Mouse (Mus musculus) ZHBTc4 (cell line): Measurements from ENCODE around the gene S100a14.

Experiments
- DNase-seq: peaks from one replicate; pipeline ENCODE4 v3.0.0-alpha.2; 2011; ENCODE audit warnings: low read depth, low spot score

Gene S100a14

DNA sequence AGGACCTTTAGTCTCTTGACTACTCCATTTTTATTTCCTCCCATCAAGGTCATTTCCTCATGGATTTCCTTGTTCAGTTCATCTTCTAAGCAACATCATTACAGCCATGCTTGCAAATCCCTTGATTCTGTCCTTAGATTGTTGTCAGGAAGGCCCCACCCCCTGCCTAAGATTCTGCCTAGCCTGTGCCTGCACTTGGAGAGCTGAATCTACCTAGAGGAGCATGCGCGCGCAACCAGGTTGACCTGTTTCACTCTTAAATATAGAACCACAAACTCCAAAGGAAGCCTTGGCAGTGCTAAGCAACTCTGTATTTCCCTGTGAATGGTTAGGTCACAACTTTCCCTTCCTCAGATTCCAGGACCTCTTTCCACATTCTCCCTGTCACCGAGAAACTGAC lies 8.9 kb upstream of the S100a14 start:
- DNase-seq: peak; percentile 50

DNA sequence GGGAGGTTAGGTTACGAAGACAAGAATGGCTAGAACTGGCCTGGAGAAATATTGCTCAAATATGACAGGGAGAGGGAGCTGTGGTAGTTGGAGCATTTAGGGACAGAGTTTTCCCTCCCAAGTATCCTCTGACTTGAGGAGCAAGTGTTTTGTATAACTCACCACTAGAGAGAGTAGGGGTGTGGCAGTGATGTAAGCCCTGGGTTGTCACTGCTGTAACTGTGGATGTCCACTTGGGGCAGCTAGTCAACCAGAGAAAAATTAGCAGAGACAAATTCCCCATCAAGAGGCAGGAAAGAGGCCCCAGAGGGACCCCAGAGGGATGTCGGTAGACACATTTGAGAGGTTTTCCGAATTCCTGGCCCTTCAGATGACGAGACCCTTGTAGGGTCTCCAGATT lies 1.2 kb upstream of the S100a14 start:
- peak; percentile 89 for DNase-seq

DNA sequence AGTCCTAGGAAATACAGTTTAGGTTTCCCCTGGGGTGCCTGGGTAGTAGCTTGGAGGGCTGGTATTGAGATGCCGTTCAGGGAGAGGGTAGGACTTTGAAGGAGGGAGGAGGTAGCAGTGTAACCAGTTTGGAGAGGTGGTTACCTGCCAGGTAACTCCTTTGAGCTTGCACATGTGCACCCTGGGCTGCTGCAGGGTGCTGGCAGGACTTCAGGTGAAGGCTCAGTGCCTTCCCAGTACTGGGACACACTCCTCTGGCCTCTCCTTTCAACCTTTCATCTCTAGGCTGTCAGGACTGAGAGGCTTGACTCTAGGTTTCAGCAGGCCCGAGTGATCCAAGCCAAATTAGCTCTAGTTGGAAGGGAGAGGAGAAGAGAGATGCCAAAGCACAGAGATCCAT lies 580 bp upstream of the S100a14 start:
- no peak for DNase-seq

DNA sequence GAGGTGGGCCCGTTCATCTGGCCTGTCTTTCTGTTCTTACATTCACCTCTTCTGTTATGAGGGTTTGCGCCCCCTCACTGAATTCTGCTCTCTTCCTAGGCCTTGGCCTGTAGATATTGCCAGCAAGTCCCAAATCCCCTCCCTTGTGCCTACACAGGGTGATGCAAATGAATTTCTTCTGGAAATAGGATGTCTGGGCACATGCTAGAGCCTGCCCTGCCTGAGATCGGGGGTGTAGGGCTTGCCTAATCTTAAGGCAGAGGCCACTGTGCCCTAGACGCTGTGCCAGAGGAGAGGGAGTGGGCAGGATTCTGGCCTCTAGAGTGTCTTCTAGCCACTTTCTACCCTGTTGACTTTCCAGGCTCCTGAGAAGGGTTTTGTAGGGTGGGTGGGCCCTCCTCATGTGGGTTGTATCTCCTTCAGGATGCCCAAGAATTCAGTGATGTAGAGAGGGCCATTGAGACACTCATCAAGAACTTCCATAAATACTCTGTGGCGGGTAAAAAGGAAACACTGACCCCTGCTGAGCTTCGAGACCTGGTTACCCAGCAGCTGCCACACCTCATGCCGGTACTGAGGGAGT lies 726 bp downstream of the S100a14 start:
- no peak for DNase-seq

DNA sequence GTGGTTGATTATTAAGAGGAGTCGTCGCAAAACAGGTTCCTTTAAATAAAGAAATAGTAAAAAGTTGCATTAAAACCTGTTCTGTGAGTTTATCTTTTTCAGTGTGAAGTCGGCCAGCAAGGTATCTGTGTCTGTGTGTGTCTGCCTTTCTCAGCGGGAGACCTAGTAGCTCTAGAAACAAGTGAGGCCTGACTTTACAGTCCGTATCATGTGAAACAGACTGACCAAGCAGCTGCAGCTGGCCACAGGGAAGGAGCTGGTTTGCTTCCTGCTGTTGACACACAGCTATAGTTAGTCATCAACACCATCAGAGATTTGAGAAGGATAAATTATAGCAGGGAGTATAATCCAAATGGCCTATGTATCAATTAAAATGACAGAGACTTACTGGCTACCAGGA lies 5.1 kb downstream of the S100a14 start:
- no peak for DNase-seq

DNA sequence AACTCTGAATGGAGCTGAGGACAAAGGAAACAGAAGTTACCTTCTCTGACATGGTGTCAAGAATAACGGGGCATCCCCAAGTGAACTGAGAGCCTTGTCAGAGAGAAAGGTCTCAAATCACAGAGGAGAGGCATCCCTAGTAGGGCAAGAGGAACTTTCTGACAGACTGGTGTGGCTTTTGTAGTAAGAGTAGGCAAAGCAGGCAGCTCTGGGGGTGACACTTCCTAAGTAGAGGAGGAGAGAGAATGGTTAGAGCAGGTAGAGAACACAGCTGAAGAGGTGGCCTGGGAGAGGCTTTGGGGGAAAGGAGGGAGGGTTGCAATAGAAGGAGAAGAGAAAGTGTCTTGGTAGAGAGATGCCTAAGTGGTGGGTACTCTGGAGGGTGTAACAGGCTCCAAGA lies 8.8 kb downstream of the S100a14 start:
- DNase-seq: no peak

DNA sequence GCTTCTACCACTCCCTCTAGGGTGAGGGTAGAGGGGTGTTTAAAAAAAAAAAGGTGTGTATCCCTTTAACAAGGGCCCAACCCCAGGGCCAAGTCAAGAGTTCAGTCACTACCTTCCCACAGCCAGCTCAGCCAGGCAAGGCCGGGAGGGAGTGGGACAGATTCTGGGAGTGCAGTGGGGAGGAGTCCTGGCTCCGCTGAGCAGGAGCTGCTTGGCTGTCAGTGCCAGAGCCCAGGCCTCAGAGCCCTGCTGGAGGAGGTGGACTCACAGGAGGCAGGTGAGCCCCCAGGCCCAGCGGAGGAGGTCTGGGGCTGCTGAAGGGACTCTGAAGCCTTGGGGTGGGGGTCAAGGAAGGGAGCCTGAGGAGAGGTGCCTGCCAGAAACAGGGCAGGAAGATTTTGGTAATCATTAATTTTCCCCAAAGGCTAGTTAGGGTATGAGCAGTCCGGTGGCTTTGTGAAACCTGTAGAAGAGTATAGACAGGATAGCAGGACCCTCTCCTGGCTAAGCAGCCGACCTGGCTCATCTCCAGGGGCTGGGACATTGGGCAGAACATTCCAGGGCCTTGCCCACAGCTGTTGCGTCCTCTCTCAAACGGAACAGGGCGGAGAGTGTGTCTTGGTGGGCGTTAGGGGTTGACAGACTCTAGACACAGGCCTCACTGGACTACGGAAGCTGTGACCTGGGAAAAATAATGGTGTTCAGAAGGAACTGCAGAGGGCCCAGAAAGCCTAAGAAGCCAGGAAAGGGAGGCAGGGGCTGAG lies 10.7 kb downstream of the S100a14 start, which contains the start of gene S100a16:
Gene S100a16 (plus strand): TSS at position 114 of the 764 bp plus-strand sequence.
- peak; percentile 58 for DNase-seq

DNA sequence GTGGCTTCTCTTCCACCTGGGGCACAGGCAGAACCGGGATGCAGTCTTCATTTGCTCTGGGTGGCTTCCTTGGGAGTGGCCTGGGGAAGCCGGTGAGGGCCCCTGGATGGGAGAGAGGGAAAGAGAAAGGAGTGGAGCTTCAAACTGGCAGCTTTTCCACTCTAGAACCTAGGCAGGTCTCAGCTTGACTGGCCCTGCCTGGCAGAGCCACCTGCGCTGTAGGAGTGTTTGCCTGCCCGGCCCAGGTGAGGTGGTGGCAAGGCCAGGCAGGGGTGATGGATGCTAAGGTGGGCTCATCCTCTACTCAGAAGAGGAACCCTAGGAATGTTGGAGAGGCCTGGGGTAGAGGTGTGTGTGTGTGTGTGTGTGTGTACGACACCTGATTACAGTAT lies 11.2 kb downstream of the S100a14 start:
- DNase-seq: no peak

DNA sequence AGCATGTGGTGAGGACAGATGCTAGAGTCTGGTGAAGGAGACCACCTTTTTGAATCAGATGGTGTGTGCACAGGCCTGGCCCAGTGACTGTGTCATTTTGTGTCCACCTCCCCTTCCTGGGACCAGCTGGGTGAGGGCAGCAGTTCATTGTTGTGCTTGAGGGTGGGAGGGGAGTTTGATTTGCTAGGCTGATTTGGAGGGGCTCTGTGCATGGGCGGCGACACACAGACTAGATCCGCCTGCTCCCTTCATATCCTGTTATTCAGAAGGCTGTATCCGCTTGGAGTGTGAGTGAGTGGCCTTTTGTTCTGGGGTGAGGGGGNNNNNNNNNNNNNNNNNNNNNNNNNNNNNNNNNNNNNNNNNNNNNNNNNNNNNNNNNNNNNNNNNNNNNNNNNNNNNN lies 14.2 kb downstream of the S100a14 start:
- no peak for DNase-seq

DNA sequence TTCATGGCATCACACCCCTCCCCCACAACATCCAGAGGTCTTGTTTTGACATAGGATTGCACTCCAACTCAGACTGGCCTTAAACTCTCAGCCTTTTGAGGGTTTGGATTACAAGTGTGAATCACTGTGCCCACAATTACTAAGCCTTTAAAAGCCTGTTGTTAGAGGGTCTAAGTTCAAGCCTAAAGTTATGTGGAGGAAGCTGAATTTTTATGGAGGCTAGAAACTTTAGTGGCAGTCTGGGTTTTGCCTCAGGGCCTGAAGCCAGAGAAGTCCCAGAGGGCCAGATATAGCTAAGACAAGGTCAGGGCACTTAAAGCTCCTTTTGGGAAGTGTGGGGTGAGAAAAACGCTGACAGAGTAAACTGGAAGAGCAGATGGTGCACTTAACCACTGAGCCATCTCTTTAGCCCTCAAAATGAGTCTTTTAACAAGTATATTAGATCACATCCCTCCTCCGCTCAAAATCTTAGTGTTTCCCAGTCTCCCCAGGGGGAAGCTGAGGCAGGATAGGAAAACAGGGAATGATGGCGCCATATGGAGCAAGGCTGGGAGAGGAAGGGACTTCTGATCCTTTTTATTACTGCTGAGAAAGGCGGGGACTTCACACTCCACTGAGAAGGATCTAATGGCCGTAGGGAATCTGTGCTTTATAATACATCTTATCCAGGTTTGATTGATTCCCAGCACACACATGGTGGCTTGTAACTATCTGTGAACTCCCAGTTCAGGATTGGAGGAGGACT lies 23.2 kb downstream of the S100a14 start:
- DNase-seq: no peak

DNA sequence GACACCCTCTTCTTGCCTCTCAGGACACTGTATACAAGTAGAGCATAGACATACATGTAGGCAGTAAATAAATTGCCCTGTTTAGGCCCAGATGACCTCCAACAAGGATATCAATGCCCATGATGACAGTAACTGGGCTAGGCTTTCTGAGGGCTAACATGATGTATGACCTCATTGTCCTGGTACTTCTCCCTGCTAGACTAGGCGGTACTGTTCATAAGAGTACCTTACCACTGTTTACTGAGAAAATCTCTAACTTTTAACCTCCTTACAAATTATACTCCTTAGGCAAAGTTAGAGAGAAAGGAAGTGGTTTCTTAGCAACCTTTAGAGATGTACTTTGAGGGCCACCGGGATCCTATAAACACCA lies 23.8 kb downstream of the S100a14 start:
- DNase-seq: no peak

DNA sequence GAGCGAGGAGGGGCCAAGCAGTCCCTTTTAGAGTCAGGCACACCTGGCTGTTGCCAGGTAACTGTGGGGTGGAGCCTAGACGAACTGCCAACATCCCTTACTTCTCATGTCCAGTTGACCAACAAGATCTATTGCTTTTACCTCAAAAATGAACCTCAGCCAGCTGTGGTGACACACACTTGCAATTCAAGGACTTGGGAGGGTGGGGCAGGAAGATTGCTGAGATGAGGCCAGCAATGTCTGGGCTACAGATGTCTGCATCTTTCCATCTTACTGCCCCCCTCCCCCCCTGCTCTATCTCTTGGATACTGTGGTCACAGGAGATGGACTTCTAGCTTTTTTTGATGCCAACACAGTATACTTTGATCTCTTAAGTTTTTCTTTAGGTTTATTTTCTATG lies 25.6 kb downstream of the S100a14 start:
- DNase-seq: no peak

DNA sequence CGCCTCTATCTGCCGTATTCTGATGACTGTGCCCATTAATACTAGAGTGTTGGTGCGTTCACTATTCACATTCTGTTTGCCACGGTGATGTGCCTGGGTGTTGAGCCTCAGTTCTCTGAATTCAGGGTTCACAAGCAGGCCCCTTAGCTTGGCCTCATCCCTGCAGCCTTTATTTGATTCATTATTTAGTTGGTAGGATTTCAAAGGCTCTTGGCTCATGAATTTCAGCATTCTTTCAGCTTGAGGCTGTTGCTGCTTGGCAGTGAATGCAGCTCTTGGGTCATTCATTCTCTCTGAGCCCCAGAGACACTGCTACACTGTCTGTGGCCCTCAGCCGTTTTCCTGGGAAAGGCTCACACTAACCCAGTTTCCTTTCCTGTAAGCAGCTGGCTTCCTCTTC lies 29.3 kb downstream of the S100a14 start:
- no peak for DNase-seq

DNA sequence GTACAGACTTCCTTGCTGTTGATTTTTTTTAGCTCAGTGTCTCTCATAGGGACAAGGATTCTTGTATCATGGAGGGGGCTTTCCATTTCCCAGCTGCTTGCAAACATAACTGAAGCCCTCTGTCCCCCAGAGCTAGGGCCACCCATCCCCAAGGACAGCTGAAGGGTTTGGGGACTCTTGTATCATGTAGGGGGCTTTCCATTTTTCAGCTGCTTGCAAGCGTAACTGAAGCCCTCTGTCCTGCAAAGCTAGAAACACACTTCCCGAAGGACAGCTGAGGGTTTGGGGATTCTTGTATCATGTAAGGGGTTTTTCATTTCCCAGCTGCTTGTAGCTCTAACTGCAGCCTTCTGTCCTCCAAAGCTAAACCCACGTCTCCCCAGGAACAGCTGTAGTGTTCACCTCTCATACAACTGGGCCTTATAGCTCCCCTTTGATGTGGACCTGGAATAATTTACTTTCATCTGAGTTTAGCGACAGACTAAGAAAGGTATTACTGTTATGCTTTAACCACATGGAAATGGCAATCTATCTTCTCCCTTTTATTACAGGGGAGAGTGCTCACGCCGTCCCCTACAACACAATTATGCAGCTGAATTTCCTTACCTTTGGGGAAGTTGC lies 33.5 kb downstream of the S100a14 start, which contains the start of gene S100a3:
Gene S100a3 (plus strand): TSS at position 571 of the 621 bp plus-strand sequence.
- DNase-seq: no peak

DNA sequence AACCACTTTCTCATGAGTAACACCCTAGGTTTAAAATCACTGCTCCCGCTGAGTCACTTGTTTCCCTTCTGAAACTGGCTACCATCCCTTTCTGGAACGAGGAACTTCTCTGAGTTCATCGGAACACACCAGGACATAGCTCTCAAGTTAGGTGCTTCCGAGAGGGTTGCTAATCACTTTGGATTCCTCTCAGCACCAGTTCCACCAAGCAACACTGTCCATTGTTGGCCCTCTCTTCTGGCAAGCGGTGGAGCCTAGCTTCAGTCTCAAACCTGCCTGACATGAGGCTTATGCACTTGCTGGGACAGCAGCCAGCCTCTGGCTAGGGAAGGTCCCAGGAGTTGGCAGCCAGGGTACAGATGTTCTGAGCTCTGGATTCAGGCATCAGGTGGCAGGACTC lies 48.0 kb downstream of the S100a14 start:
- no peak for DNase-seq

DNA sequence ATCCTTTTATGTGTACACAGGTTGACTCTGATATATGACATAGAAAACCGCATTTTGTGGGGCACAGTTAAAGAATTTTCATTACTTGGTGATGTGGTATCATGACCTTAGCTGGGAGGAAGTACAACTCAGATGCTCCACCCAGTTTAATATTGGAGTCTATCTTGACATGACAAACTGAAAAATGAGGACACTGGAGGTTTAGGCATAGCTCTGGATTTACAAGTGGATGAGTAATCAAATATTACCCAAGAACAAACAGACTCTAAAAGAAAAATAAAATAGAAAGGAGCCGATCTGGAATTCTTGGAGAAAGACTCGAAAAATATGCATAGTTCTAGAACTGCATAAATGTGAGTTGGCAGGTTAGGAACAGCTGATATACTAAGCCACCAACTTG lies 48.7 kb downstream of the S100a14 start:
- no peak for DNase-seq

DNA sequence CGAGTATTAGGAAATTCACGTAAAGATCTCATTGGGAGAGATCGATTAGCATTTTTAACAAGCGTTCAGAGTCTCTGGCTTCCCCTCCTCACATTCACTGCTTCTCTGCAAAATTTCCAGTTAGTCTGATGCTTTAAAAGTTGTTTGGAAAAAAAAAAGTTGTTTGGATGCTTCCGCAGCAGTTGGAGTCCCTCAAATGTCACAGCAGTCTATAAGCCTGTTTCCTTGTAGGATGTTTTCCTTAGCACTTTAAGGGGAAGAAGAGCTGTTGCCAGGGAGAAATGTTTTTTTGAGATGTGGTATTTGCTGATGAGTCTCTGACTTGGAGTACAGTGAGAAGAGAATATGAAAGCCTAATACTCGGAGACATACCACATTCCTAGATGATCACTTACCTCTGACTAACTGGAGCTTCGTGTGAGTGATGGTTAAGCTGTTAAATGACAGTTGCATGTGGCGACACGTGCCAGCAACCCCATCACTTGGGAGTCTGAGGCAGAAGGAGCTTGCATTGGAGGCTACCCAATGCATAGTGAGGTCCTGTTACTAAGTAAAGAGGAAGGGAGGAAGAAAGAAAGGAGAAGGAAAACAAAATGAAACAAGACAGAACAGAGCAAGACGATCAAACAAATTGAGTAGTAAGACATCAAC lies 49.8 kb downstream of the S100a14 start:
- no peak for DNase-seq
